Mouse (Mus musculus) central nervous system, embryonic 11.5 days (tissue): ENCODE measurements around the gene Chic1. TPM values are rescaled to one million over a fixed set of nuclear protein-coding genes. Genes with fewer than 3 reads are reported as not detected.

Experiments
- polyA plus RNA-seq: library from polyadenylated mRNA; depleted of rRNA; stranded (reverse); fragments of >200 nt; gene quantifications from 2 replicates; pipeline ENCODE4 v1.2.3, GENCODE M21; 2012; rRNA removed

Chic1 gene
- 5.6 and 6.3 TPM in 2 replicates for polyA plus RNA-seq

DNA sequence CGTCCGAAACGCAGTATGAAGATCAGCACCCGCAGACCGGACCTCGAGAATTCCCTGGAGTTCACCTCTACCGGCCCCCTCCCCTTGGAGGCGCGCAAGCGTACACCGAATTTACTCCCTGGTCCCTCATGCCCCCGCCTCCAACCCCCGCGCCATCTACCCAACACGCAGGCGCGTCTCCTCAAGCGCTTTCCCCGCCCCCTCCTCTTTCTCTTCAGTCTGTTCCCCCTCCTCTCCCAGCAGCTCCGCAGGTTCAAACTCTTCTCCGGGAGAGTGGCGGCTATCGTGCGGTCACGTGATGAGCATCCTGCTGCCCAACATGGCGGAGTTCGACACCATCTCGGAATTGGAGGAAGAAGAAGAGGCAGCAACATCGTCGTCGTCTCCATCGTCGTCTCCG is at the start of gene Chic1:
Gene Chic1, plus strand, starts transcription at position 190 of the 400 bp plus-strand sequence.

DNA sequence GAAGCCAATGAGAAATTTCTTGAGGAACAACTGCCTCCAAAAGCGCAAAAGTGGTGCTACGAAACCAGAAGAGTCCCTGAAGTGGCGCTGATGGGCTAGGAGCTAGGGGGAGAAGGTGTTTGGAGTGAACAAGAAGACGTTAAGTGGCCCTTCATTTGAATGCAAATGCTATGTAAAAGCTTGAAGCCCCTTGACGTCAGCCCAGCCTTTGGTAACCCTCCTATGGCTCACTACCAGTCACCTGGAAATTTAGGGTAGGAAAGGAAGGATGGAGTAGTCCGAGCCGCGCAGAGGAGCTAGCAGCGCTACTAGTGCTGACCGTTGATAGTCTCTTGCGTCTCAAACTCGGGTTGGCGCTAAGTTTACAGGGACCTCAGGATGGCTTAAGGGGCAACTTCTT is 35.1 kb upstream of the Chic1 start, which contains the start of gene Cdx4:
Gene Cdx4, plus strand, starts transcription at position 253 of the 400 bp plus-strand sequence.

DNA sequence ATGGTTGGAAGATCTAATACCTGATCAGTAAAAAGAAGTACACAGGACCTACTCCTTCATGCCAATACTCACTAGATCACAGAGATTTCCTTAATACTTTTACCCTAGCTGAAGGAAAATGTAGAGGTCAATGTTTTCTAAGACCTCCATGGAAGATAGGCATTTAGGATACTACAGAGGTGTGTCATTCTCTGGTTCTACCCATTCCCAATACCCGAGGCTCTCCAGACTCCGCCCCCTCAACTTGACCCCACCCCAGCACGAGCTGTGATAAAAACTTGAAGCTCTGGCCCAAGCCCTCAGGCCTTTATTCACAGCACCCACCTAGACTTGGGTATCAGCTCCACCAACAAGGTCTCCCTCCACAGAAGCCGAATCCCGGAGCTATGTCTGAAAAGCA is 57.9 kb downstream of the Chic1 start, which contains the start of gene Tsx:
Gene Tsx, plus strand, starts transcription at position 301 of the 400 bp plus-strand sequence.

DNA sequence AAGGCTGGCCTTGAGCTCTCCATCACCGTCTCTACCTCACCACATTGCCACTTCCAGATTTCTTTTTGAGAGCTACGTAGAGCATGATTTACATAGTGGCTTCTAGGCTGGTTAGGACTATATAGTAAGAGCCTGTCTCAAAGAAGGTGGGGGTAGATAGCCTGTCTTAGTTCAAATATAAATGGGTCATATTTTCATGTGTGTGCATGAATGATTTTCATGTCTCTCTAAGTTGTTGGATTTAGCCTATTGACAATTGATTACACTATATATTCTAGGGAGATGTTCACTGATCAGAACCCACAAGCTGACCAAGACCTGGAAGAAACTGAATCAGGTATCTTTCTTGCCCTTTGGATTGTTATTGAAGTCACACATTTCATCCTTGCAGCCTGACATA is 65.4 kb downstream of the Chic1 start, which contains the start of gene Gm26992:
Gene Gm26992, plus strand, starts transcription at position 301 of the 400 bp plus-strand sequence.

Other genes with a start within 250 kb of the Chic1 start
- gene Nap1l2, start 169.8 kb upstream of the Chic1 start, polyA plus RNA-seq, result 13.3 and 15.7 TPM in 2 replicates
- not detected in 2 replicates for gene Cdx4, start 35.1 kb upstream of the Chic1 start, polyA plus RNA-seq
- 0.99 and 1.5 TPM in 2 replicates for gene Tsx, start 58.0 kb downstream of the Chic1 start, polyA plus RNA-seq
- 0.63 TPM in 1 of 2 replicates, not detected in the other for gene Gm26992, start 65.5 kb downstream of the Chic1 start, polyA plus RNA-seq